Mouse (Mus musculus) cerebellum, adult 2 months (tissue): Measurements from ENCODE around the gene Kremen1.

ENCODE experiments used
- CTCF ChIP-seq: fragments of 200-500 bp; IDR thresholded peaks from 2 replicates; pipeline ENCODE4 v1.5.1; 2011; ENCODE audit warnings: low read depth, mild to moderate bottlenecking, control low read depth, low read length, moderate library complexity, borderline replicate concordance; ENCODE audit not compliant: insufficient read depth
- POLR2A ChIP-seq: fragments of 200-500 bp; IDR thresholded peaks from 2 replicates; pipeline ENCODE4 v1.6.1; 2011; ENCODE audit warnings: low read length, control low read depth, borderline replicate concordance; ENCODE audit not compliant: insufficient read depth

GRCm38 (mm10) chr11:5263078-5263730, 1.8 kb upstream of the Kremen1 start:
- TF ChIP-seq CTCF = no peak
- TF ChIP-seq POLR2A = no peak
